Mouse (Mus musculus) embryo, embryonic 11.5 days (tissue): ENCODE data around the gene Klra10.
"Not testable (repeated sequence)": the region's sequence is repeated elsewhere in the genome, so short reads cannot be mapped to it uniquely, and the experiment has no call there.

Source experiments
- DNase-seq: peaks from one replicate; pipeline ENCODE4 v3.0.0-alpha.2; 2012; ENCODE audit warnings: low read depth, low spot score

Gene Klra10

DNA sequence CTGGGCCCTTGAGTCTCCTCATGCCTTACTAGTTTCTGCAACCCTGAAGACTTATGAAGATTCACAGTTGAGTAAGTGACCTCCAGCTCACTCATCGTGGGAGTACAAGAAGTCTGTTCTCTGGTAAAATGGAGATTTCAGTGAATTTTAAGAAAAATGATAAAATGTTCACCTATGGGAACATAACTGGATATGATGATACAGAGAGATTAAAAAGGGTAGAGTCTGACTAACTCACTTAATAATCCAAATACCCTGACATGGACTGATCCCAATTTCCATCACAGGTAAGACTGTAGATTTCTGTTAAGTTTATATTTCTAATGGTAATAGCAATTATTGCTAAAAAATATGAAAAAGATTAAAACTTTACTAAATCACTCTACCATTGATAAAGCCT is at the start of gene Klra10:
Gene Klra10, minus strand, starts transcription at position 101 of the 400 bp plus-strand sequence.
- not testable (repeated sequence) for DNase-seq

DNA sequence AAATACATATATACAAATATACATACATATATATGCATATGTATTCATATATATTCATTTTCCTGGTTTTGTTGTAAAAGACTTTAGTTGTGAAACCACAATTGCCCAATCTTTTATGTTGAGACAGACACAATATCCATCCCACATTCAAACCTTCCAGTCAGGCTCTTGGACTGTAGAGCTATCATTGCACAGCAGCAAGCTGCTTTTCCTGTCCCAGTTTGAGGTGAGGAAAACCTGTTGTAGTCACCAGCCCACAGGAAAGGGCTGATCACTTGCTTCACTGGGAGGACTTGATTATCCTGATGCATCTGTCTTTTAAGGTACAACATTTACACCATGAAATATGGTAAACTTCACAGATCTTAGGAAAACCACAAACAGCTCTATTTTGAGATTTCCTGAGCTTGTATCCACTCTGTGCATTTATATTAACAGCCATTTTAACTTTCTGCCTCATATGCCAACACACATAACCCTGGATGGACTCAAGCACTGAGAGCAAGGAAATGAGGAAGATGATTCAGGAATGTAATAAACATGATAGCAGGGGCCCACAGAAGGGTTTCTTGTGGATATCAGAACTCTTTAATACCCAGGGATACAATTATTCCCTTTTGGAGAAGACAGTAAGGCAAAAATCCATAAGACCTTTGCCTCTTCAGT is 6.4 kb upstream of the Klra10 start:
- no peak for DNase-seq

DNA sequence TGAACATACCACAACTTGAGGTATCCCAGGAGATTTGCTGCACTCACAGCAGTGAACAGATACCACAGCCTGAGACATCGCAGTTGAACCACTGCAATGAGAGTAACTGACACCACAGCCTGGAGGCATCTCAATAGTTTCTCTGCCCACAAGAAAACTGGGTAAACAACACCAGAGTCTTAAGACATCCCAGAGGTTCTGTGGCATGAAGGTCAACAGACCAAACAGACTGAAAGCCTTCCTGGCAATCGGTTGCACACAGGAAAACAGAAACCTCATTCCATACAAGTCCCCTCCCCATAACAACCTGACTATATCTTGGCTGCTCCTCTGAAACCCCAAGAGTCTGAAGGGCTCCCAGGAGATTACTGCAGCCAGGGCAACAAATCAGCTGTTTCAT is 26.4 kb downstream of the Klra10 start:
- no peak for DNase-seq

DNA sequence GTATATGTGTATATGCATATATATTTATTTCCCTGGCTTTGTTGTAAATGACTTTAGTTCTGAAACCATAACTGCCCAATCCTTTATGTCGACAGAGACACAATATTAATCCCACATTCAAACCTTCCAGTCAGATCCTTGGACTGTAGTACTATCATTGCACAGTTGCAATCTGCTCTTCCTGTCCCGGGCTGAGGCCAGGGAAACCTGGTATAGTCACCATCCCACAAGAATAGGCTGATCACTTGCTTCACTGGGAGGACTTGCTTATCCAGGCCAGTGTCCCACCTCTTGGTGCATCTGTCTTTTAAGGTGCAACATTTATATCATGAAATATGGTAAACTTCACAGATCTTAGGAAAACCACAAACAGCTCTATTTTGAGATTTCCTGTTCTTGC is 44.2 kb downstream of the Klra10 start:
- no peak for DNase-seq

DNA sequence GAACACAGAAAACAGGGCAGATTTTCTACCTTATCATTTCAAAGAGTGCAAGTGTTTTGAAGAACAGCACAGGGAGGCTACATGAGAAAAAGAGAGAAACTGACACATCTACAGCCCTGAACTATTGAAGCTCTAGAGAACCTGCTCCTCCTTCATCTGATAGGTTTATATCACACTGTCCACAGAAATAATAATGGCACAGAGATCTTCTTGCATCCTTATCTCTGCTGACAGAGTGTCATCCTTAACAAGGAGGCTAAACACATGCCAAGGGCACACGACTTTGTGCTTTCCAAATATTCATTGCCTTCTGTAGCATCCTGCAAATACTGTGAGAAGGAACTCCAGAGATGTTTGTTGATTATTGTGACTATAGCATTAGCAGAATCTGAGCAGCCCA is 45.1 kb downstream of the Klra10 start:
- DNase-seq = no peak

DNA sequence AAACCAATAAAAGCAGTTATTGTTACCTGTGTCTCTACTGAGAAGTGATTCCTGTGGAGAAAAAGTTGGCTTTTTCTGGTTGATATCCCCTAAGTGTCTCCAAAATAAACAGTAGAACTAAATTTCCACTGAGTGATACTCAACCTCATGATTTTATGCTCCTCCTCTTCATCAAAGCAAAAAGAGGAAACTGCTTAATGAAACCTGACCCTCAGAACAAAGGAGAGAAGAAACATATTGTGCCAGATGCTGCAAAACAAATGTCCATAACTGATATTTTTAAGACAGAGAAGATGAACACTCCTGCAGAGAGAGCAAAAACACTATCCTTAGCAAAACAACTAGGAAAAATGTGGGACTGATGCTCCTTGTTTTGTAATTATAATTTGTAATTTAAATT is 48.5 kb downstream of the Klra10 start, which contains the start of gene Klra7:
Gene Klra7, minus strand, starts transcription at position 101 of the 400 bp plus-strand sequence.
- DNase-seq = no peak
